Mouse (Mus musculus): ENCODE measurements around the gene Tmem107. TPM values are rescaled to one million over a fixed set of nuclear protein-coding genes. Genes with fewer than 3 reads are reported as not detected.
A peak's percentile ranks its signal among the peaks of the same experiment; 100 is the strongest.

Gene Tmem107
- polyA plus RNA-seq, 1 experiment from 2014 or later: 62.9 TPM

- no peak for DNase-seq (ENCODE audit: low spot score)
- TF ChIP-seq EP300 (IDR thresholded peaks at IDR 0.05) (no peak), CTCF (IDR thresholded peaks at IDR 0.05) (no peak)
- H3K36me3 ChIP-seq (ENCODE audit: insufficient read depth, low read length): no peaks in the 10 kb centered on the region
- H3K27me3 ChIP-seq (replicated peaks; ENCODE audit: insufficient read depth, low read length): no peaks in the 10 kb centered on the region
- H3K4me2 ChIP-seq (replicated peaks; ENCODE audit: low read depth, low read length): peak overlapping the region; percentile 64
- ATAC-seq: no peak
- WGBS: 64% methylated on average over 2 of the region's 2 CpGs
- no peaks in the 10 kb centered on the region for H3K9me3 ChIP-seq (ENCODE audit: low read length)
- peak overlapping the region; percentile 63 for H3K9ac ChIP-seq (replicated peaks; ENCODE audit: low read depth)
- peak overlapping the region; percentile 88 for H3K4me3 ChIP-seq (ENCODE audit: low read depth, low read length)
- H3K4me1 ChIP-seq (ENCODE audit: insufficient read depth, low read depth, low read length): peaks cover 9% of the 10 kb centered on the region; the same call in 1 of the 2 replicates
- H3K27ac ChIP-seq (ENCODE audit: low read length): peak overlapping the region; percentile 97
Observed at GRCm38 (mm10) chr11:69058265-69058664, 12.3 kb upstream of the Tmem107 start.

DNA sequence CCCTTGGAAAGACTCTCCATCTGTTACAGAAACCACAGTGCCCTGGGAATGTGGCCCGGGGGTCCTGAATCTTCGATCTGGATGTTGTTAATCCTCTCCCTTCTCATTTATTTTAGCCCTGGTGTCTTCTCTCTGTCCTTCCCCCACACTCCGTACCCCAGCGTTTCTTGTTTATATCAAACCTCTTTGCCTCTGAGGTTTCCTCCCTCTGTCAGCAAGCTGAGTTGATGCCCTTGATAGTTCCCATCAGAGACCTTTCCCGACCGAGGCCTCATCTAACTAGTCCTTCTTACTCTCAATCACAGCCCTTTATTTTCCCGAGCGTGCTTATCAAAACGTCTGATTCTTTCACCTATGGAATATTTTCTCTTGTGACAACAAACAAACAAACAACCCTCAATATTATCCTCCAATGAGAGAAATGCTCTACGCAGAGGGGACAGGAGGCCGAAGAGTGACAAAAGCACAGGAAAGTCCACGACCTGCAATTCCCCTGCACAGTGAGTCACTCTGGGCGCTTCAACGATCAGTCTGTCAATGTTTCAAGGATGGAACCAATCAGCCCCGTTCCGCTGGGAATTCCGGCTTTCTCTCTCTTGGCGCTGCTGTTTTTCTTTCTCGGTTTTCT lies 11.8 kb upstream of the Tmem107 start:
- no peaks in the 10 kb centered on the region for H3K36me3 ChIP-seq (ENCODE audit: insufficient read depth, low read length)
- peak overlapping the region; percentile 88 for H3K4me3 ChIP-seq (ENCODE audit: low read depth, low read length)
- DNase-seq (ENCODE audit: low spot score): no peak
- no peaks in the 10 kb centered on the region for H3K27me3 ChIP-seq (replicated peaks; ENCODE audit: insufficient read depth, low read length)
- peak overlapping the region; percentile 97 for H3K27ac ChIP-seq (ENCODE audit: low read length)
- peak overlapping the region; percentile 64 for H3K4me2 ChIP-seq (replicated peaks; ENCODE audit: low read depth, low read length)
- no peaks in the 10 kb centered on the region for H3K9me3 ChIP-seq (ENCODE audit: low read length)
- WGBS: 1% methylated on average over 19 of the region's 19 CpGs
- TF ChIP-seq EP300 (IDR thresholded peaks at IDR 0.05) (no peak; the same call in 1 of the 2 replicates), CTCF (IDR thresholded peaks at IDR 0.05) (no peak)
- peak; percentile 13 for ATAC-seq
- H3K9ac ChIP-seq (replicated peaks; ENCODE audit: low read depth): peak overlapping the region; percentile 63
- H3K4me1 ChIP-seq (ENCODE audit: insufficient read depth, low read depth, low read length): peaks cover 9% of the 10 kb centered on the region; the same call in 1 of the 2 replicates

DNA sequence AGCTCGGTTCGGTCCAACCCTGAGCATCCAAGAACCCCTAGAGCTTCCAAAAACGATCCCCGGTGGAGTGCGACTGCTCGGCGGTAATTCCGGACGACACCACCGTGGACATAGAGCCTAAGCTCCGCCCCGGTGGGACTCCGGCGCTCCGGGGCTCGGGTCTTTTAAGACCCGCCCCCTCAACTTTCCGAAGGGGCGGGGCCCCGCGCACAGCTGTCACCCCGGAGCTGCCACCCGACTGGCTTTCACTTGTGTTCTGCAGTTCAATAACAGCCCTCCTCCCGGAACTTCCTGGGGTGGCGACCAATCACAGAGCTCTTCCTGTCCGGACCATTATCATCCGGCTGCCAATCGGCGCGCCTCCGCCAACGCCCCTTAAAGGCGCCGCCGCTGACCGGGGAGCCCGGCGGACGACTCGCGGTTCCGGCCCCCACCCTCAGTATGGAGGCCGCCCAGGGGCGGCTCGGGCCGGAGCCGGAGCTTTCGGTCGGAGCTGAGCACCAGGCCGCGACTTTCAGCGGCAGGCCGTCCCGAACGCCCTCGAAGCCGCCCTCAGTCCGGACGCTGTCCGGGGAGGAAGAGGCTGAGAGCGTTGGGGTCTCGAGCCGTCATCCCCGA lies 11.1 kb upstream of the Tmem107 start, which contains the start of gene Borcs6:
Gene Borcs6, plus strand, starts transcription at position 361 of the 618 bp plus-strand sequence.
- no peak; the same call in 1 of the 2 replicates for TF ChIP-seq EP300 (IDR thresholded peaks at IDR 0.05)
- TF ChIP-seq CTCF (IDR thresholded peaks at IDR 0.05): no peak
- ATAC-seq: peak; percentile 94

GRCm38 (mm10) chr11:69059975-69060411 lies 10.6 kb upstream of the Tmem107 start:
- WGBS: under 1% methylated on average over 29 of the region's 49 CpGs
- ATAC-seq (peak; percentile 20), DNase-seq (ENCODE audit: low spot score) (peak; percentile 68)

More for the DNA sequence above, 11.1 kb upstream of the Tmem107 start, which contains the start of gene Borcs6:
- DNase-seq (ENCODE audit: low spot score): peak; percentile 100
- Histone ChIP-seq H3K27me3 (replicated peaks; ENCODE audit: insufficient read depth, low read length) (no peaks in the 10 kb centered on the region), H3K36me3 (ENCODE audit: insufficient read depth, low read length) (no peaks in the 10 kb centered on the region), H3K4me2 (replicated peaks; ENCODE audit: low read depth, low read length) (peak within 1 kb of the TSS; percentile 86), H3K9me3 (ENCODE audit: low read length) (no peaks in the 10 kb centered on the region), H3K27ac (ENCODE audit: low read length) (peak within 1 kb of the TSS; percentile 97), H3K9ac (replicated peaks; ENCODE audit: low read depth) (peak within 1 kb of the TSS; percentile 91), H3K4me1 (ENCODE audit: insufficient read depth, low read depth, low read length) (peaks cover 9% of the 10 kb centered on the region; the same call in 1 of the 2 replicates), H3K4me3 (ENCODE audit: low read depth, low read length) (peak within 1 kb of the TSS; percentile 88)
- under 1% methylated on average over 53 of the region's 64 CpGs for WGBS

DNA sequence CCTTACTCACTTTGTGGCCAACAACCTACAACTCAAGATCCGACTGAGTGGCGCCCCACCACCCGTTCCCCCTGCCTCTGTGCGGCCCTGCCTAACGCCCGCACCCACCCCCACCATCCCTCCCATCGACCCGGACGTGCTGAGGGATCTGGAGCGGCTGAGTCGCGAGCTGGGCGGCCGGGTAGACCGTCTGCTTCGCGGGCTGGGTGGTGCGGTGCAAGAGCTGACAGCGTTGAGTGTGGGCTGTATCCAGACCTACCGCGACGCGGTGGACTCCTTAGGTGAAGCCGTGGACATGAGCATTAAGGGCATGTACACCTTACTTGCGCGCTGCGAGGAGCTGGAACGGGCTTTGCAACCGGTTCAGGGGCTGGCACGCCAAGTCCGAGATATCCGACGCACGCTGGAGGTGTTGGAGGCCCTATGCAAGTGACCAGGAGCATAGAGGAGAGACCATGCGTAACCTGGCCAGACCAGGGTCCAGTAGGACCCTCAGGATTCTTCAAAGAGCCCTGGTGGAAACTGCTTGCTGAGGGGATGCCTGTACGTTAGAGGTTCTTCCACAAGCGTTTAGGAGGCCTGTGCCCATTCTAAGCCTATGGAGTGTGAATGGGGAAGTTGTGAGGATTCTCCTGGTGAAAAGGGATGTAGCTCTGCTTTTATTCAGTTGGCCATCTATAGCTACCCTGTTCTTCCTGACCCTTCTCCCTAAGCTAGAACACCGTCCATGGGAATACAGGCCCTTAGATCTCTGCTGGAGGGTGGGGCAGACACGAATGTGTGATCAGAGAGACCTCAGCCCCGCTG lies 10.0 kb upstream of the Tmem107 start:
- H3K36me3 ChIP-seq (ENCODE audit: insufficient read depth, low read length): no peaks in the 10 kb centered on the region
- peak overlapping the region; percentile 88 for H3K4me3 ChIP-seq (ENCODE audit: low read depth, low read length)
- H3K27me3 ChIP-seq (replicated peaks; ENCODE audit: insufficient read depth, low read length): no peaks in the 10 kb centered on the region
- H3K4me1 ChIP-seq (ENCODE audit: insufficient read depth, low read depth, low read length): peaks cover 9% of the 10 kb centered on the region; the same call in 1 of the 2 replicates
- peak overlapping the region; percentile 86 for H3K4me2 ChIP-seq (replicated peaks; ENCODE audit: low read depth, low read length)
- peak overlapping the region; percentile 91 for H3K9ac ChIP-seq (replicated peaks; ENCODE audit: low read depth)
- DNase-seq (ENCODE audit: low spot score) (peak; percentile 54), ATAC-seq (no peak)
- WGBS: 2% methylated on average over 35 of the region's 40 CpGs
- H3K27ac ChIP-seq (ENCODE audit: low read length): peak overlapping the region; percentile 97
- TF ChIP-seq CTCF (IDR thresholded peaks at IDR 0.05) (no peak), EP300 (IDR thresholded peaks at IDR 0.05) (no peak)
- H3K9me3 ChIP-seq (ENCODE audit: low read length): no peaks in the 10 kb centered on the region

More at GRCm38 (mm10) chr11:69059975-69060411, 10.6 kb upstream of the Tmem107 start:
- no peaks in the 10 kb centered on the region for H3K27me3 ChIP-seq (replicated peaks; ENCODE audit: insufficient read depth, low read length)
- peak overlapping the region; percentile 88 for H3K4me3 ChIP-seq (ENCODE audit: low read depth, low read length)
- H3K4me2 ChIP-seq (replicated peaks; ENCODE audit: low read depth, low read length): peak overlapping the region; percentile 86
- H3K9me3 ChIP-seq (ENCODE audit: low read length): no peaks in the 10 kb centered on the region
- peak overlapping the region; percentile 91 for H3K9ac ChIP-seq (replicated peaks; ENCODE audit: low read depth)
- no peaks in the 10 kb centered on the region for H3K36me3 ChIP-seq (ENCODE audit: insufficient read depth, low read length)
- no peak; the same call in 1 of the 2 replicates for TF ChIP-seq CTCF (IDR thresholded peaks at IDR 0.05)
- TF ChIP-seq EP300 (IDR thresholded peaks at IDR 0.05): no peak
- peaks cover 9% of the 10 kb centered on the region; the same call in 1 of the 2 replicates for H3K4me1 ChIP-seq (ENCODE audit: insufficient read depth, low read depth, low read length)
- H3K27ac ChIP-seq (ENCODE audit: low read length): peak overlapping the region; percentile 97
